Mouse (Mus musculus) liver, embryonic 15.5 days (tissue): Measurements from ENCODE around the gene Serf2. TPM values are rescaled to one million over a fixed set of nuclear protein-coding genes. Genes with fewer than 3 reads are reported as not detected.

Experiments used
- ATAC-seq: fragments of 200-750 bp; cut with Nextera tagmentation; 2 replicates; pipeline ENCODE4 v1.8.0; 2017; ENCODE audit warnings: moderate number of reproducible peaks, mild to moderate bottlenecking, moderate library complexity; ENCODE audit not compliant: insufficient read depth
- H3K27ac ChIP-seq: fragments of 300-500 bp; sonication (generic); replicated peaks from 2 replicates; pipeline ENCODE4 v1.5.1; 2015; ENCODE audit warnings: mild to moderate bottlenecking, inconsistent platforms
- H3K27me3 ChIP-seq: fragments of 300-500 bp; sonication (generic); 2 replicates; pipeline ENCODE4 v1.6.1; 2015; ENCODE audit warnings: mild to moderate bottlenecking, inconsistent platforms
- H3K36me3 ChIP-seq: fragments of 300-500 bp; sonication (generic); replicated peaks from 2 replicates; pipeline ENCODE4 v1.6.1; 2015; ENCODE audit warnings: moderate library complexity, mild to moderate bottlenecking, inconsistent platforms
- H3K4me1 ChIP-seq: fragments of 300-500 bp; sonication (generic); replicated peaks from 2 replicates; pipeline ENCODE4 v1.6.1; 2015; ENCODE audit warnings: inconsistent platforms
- H3K4me2 ChIP-seq: fragments of 300-500 bp; sonication (generic); 2 replicates; pipeline ENCODE4 v1.6.1; 2015; ENCODE audit warnings: moderate library complexity, mild to moderate bottlenecking, inconsistent platforms
- H3K4me3 ChIP-seq: fragments of 300-500 bp; sonication (generic); replicated peaks from 2 replicates; pipeline ENCODE4 v1.5.1; 2015; ENCODE audit warnings: mild to moderate bottlenecking, inconsistent platforms
- H3K9ac ChIP-seq: fragments of 300-500 bp; sonication (generic); 2 replicates; pipeline ENCODE4 v1.6.1; 2015; ENCODE audit warnings: moderate library complexity, mild to moderate bottlenecking, inconsistent platforms
- H3K9me3 ChIP-seq: fragments of 300-500 bp; sonication (generic); replicated peaks from 2 replicates; pipeline ENCODE4 v1.6.1; 2016; ENCODE audit warnings: inconsistent platforms
- WGBS: fragments of 180-500 bp; shearing (Covaris S2); methylation state at CpG from one replicate; pipeline ENCODE4 v1.1.7; 2015; ENCODE audit warnings: mixed read lengths; ENCODE audit not compliant: insufficient replicate concordance; 5-methylcytosine and 5-hydroxymethylcytosine counted together
- microRNA-seq: library from miRNA; unstranded; fragments of <30 nt; microRNA quantifications from one replicate; pipeline ENCODE4, GENCODE M21; 2016
- polyA plus RNA-seq: library from polyadenylated mRNA; unstranded; fragments of >200 nt; fragmentation: Nextera tagmentation; extraction: Ambion mirVana; gene quantifications from 2 replicates; pipeline ENCODE4 v1.2.1, GENCODE M21; 2015

Serf2 gene
- polyA plus RNA-seq, 1 experiment from 2014 or later: 207 TPM

- Histone ChIP-seq H3K36me3 (peaks cover 35% of the 10 kb centered on the region), H3K27ac (0 out of 2 replicates have a peak overlapping the region, but pooled peaks have one; percentile 8), H3K9me3 (no peaks in the 10 kb centered on the region), H3K9ac (peak overlapping the region; percentile 75), H3K4me2 (peak overlapping the region; percentile 67), H3K27me3 (no peaks in the 10 kb centered on the region), H3K4me1 (peaks cover 36% of the 10 kb centered on the region), H3K4me3 (peak overlapping the region; percentile 72)
- no peak for ATAC-seq
- 7% methylated on average over 12 of the region's 12 CpGs for WGBS
Measured at GRCm38 (mm10) chr2:121507173-121507950, 58.4 kb downstream of the Serf2 start.

Small RNAs within 50 kb of the gene (microRNA-seq; reads per million reads assigned to microRNA genes)
- gene Gm22953: not detected

Other genes with a start within 250 kb of the Serf2 start
- gene Trp53bp1, start 177.8 kb upstream of the Serf2 start, polyA plus RNA-seq: 20.5 and 20.9 TPM in 2 replicates
- gene Map1a, start 159.6 kb upstream of the Serf2 start, polyA plus RNA-seq: 0.09 and 0.13 TPM in 2 replicates
- 5.9 and 6.2 TPM in 2 replicates for gene Ppip5k1, start 93.8 kb upstream of the Serf2 start, polyA plus RNA-seq
- gene Ckmt1, start 91.5 kb upstream of the Serf2 start, polyA plus RNA-seq: 0.46 and 0.68 TPM in 2 replicates
- gene Strc, start 62.0 kb upstream of the Serf2 start, polyA plus RNA-seq: not detected in 2 replicates
- gene Pdia3, start 35.4 kb upstream of the Serf2 start, polyA plus RNA-seq: 271 and 287 TPM in 2 replicates
- 0.61 and 0.97 TPM in 2 replicates for gene Catsper2, start 35.4 kb upstream of the Serf2 start, polyA plus RNA-seq
- gene Ell3, start 4.9 kb upstream of the Serf2 start, polyA plus RNA-seq: 2.9 and 3.0 TPM in 2 replicates
- 76.0 and 87.0 TPM in 2 replicates for gene Hypk, start 4.1 kb downstream of the Serf2 start, polyA plus RNA-seq
- gene Serinc4, start 7.6 kb downstream of the Serf2 start, polyA plus RNA-seq: not detected in 2 replicates
- gene Mfap1b, start 24.9 kb downstream of the Serf2 start, polyA plus RNA-seq: 20.4 and 20.6 TPM in 2 replicates
- gene Mfap1a, start 57.5 kb downstream of the Serf2 start, polyA plus RNA-seq: 11.4 TPM in 2 replicates
- gene Wdr76, start 57.5 kb downstream of the Serf2 start, polyA plus RNA-seq: 6.6 and 8.0 TPM in 2 replicates